Mouse (Mus musculus) liver, postnatal 0 days (tissue): Measurements from ENCODE around the gene Coro2a. TPM values are rescaled to one million over a fixed set of nuclear protein-coding genes. Genes with fewer than 3 reads are reported as not detected.

Experiments
- ATAC-seq: fragments of 200-750 bp; cut with Nextera tagmentation; 2 replicates; pipeline ENCODE4 v1.8.0; 2017; ENCODE audit warnings: mild to moderate bottlenecking, moderate library complexity
- DNase-seq: peaks from one replicate; pipeline ENCODE4 v3.0.0-alpha.2; 2016
- H3K27ac ChIP-seq: fragments of 300-500 bp; sonication (generic); 2 replicates; pipeline ENCODE4 v1.5.1; 2014; ENCODE audit warnings: antibody characterized with exemption, moderate library complexity, mild to moderate bottlenecking, low read depth
- H3K27me3 ChIP-seq: fragments of 300-500 bp; sonication (generic); 2 replicates; pipeline ENCODE4 v1.6.1; 2014; ENCODE audit warnings: low read length, control low read depth, mixed read lengths; ENCODE audit not compliant: insufficient read depth
- H3K36me3 ChIP-seq: fragments of 300-500 bp; sonication (generic); replicated peaks from 2 replicates; pipeline ENCODE4 v1.6.1; 2014; ENCODE audit warnings: mild to moderate bottlenecking, control low read depth, low read length, moderate library complexity, mixed read lengths; ENCODE audit not compliant: insufficient read depth
- H3K4me1 ChIP-seq: fragments of 300-500 bp; sonication (generic); 2 replicates; pipeline ENCODE4 v1.6.1; 2014; ENCODE audit warnings: antibody characterized with exemption, mild to moderate bottlenecking, control low read depth; ENCODE audit not compliant: insufficient read depth
- H3K4me2 ChIP-seq: fragments of 300-500 bp; sonication (generic); 2 replicates; pipeline ENCODE4 v1.6.1; 2014; ENCODE audit warnings: low read depth, mild to moderate bottlenecking, low read length, moderate library complexity, mixed read lengths
- H3K4me3 ChIP-seq: fragments of 300-500 bp; sonication (generic); 2 replicates; pipeline ENCODE4 v1.5.1; 2014; ENCODE audit warnings: low read depth, low read length
- H3K9ac ChIP-seq: fragments of 300-500 bp; sonication (generic); replicated peaks from 2 replicates; pipeline ENCODE4 v1.6.1; 2014; ENCODE audit warnings: mild to moderate bottlenecking, moderate library complexity
- H3K9me3 ChIP-seq: fragments of 300-500 bp; sonication (generic); 2 replicates; pipeline ENCODE4 v1.6.1; 2016; ENCODE audit warnings: mild to moderate bottlenecking, control low read depth, low read length, mixed read lengths
- CTCF ChIP-seq: sonication (generic); IDR thresholded peaks from 2 replicates; pipeline ENCODE4 v1.5.1; 2016; ENCODE audit warnings: antibody characterized with exemption, low read depth
- EP300 ChIP-seq: IDR thresholded peaks from 2 replicates; pipeline ENCODE4 v1.6.1; 2016; ENCODE audit warnings: antibody characterized with exemption, low read depth, mild to moderate bottlenecking
- whole genome bisulfite sequencing: fragments of 180-500 bp; shearing (Covaris S2); extraction: QIAGEN DNeasy Blood & Tissue Kit; methylation state at CpG from one replicate; pipeline ENCODE4 v1.1.7; 2014; ENCODE audit not compliant: insufficient replicate concordance; 5-methylcytosine and 5-hydroxymethylcytosine counted together
- polyA plus RNA-seq: library from polyadenylated mRNA; unstranded; fragments of >200 nt; fragmentation: Nextera tagmentation; extraction: Ambion mirVana; gene quantifications from 2 replicates; pipeline ENCODE4 v1.2.1, GENCODE M21; 2015

Gene Coro2a
- polyA plus RNA-seq, 1 experiment from 2014 or later = 2.2 TPM

DNA sequence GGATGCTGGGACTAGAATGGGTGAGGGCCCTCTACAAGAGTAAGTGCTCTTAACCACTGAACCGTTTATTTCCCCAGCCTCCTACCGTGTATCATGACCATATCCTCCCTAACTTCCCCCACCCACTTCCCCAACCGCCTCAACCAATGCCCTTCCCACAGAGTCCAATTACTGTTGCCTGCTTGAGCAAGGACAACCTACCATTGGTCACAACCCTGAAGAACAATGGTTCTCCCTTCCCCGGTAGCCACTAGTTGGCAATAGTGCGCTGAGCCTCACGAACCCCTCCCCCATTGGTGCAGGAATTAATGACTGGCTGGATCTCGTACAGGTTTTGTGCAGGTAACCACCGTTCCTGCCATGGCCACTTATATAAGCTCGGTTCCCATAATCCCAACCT is 28.4 kb upstream of the Coro2a start:
- WGBS = 27% methylated on average over 9 of the region's 9 CpGs
- ATAC-seq (peak; percentile 72), DNase-seq (peak; percentile 54)

DNA sequence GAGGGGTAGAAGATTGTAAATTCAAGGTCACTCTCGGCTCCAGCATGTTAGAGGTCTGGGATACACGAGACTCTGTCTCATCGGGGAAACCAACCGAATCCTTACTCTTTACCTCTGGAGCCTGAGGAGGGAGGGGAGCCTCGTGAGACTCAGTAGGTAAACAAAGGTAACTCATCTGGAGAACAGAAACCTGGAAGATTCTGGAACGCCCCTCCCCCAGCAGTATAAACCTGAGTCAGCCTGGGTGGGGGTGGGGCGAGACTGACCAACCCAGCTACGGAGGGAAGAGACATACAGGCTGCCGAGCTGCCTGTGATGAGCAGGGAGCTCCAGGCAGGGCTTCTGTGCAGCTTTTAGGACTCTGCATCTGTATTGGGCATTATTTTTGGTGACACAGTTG is 26.9 kb upstream of the Coro2a start:
- H3K9ac ChIP-seq = no peak overlapping the region
- no peak overlapping the region for H3K27ac ChIP-seq
- DNase-seq (no peak), ATAC-seq (no peak)
- no peaks in the 10 kb centered on the region for H3K9me3 ChIP-seq
- no peaks in the 10 kb centered on the region for H3K27me3 ChIP-seq
- WGBS = 49% methylated on average over 9 of the region's 9 CpGs
- no peak overlapping the region for H3K4me2 ChIP-seq
- H3K4me1 ChIP-seq = peaks cover 8% of the 10 kb centered on the region; the same call in 1 of the 2 replicates
- H3K36me3 ChIP-seq = no peaks in the 10 kb centered on the region
- TF ChIP-seq CTCF (no peak), EP300 (no peak)
- no peak overlapping the region for H3K4me3 ChIP-seq

More for the DNA sequence above, 28.4 kb upstream of the Coro2a start:
- Histone ChIP-seq H3K27ac (peak overlapping the region; percentile 52), H3K9ac (no peak overlapping the region), H3K4me2 (no peak overlapping the region), H3K4me1 (peaks cover 8% of the 10 kb centered on the region; the same call in 1 of the 2 replicates), H3K36me3 (no peaks in the 10 kb centered on the region), H3K27me3 (no peaks in the 10 kb centered on the region), H3K9me3 (no peaks in the 10 kb centered on the region), H3K4me3 (no peak overlapping the region)
- TF ChIP-seq EP300 (no peak), CTCF (peak; percentile 51)

DNA sequence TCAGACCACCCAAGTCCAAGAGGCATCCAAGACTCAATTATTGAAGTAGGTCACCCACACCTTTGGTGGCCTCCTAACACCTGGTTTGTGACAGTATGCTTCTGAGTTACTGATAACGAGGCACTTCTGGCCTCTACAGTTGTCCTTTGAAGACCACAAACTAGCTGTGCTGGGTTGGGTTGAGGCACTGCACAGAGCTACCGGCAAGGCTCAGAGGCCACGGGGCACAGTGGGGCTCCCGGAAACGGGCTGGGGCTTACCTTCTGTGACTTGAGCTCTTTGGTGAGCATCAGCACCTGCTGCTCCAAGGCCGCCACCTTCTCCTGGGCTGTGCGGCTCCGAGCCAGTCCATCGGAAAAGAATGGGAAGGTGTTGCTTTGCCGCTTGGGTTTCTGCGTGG is 26.1 kb upstream of the Coro2a start:
- DNase-seq (no peak), ATAC-seq (no peak)
- TF ChIP-seq CTCF = no peak
- TF ChIP-seq EP300 = no peak
- H3K27ac ChIP-seq = no peak overlapping the region
- H3K36me3 ChIP-seq = no peaks in the 10 kb centered on the region
- 74% methylated on average over 11 of the region's 11 CpGs for WGBS
- H3K9me3 ChIP-seq = no peaks in the 10 kb centered on the region
- H3K4me2 ChIP-seq = no peak overlapping the region
- H3K9ac ChIP-seq = no peak overlapping the region
- H3K4me1 ChIP-seq = peaks cover 8% of the 10 kb centered on the region; the same call in 1 of the 2 replicates
- H3K4me3 ChIP-seq = no peak overlapping the region
- H3K27me3 ChIP-seq = no peaks in the 10 kb centered on the region

DNA sequence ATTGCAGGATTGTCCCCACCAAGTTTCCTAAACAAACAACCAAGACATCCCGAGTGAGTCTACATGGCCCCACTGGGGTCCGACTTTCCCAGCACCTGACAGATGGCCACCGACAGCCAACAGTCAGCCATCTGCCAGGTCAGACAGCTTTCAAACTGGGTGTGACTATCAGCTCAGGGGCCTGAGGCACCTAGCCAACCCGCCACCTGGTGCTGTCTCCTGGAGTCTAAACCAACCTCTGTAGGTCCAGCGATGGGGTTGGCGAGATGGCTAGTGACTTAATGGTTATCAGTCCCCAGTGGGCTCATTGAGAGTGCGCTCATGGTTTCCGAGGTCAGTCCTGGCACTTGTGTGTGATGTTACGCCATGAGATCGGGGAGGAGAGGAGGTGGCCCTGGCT is 23.1 kb upstream of the Coro2a start:
- Histone ChIP-seq H3K4me2 (no peak overlapping the region), H3K9ac (no peak overlapping the region), H3K4me3 (no peak overlapping the region), H3K36me3 (no peaks in the 10 kb centered on the region), H3K4me1 (peaks cover 7% of the 10 kb centered on the region), H3K9me3 (no peaks in the 10 kb centered on the region), H3K27ac (no peak overlapping the region), H3K27me3 (no peaks in the 10 kb centered on the region)
- WGBS = 75% methylated on average over 10 of the region's 10 CpGs
- DNase-seq = no peak
- TF ChIP-seq CTCF (no peak), EP300 (no peak)
- ATAC-seq = no peak

DNA sequence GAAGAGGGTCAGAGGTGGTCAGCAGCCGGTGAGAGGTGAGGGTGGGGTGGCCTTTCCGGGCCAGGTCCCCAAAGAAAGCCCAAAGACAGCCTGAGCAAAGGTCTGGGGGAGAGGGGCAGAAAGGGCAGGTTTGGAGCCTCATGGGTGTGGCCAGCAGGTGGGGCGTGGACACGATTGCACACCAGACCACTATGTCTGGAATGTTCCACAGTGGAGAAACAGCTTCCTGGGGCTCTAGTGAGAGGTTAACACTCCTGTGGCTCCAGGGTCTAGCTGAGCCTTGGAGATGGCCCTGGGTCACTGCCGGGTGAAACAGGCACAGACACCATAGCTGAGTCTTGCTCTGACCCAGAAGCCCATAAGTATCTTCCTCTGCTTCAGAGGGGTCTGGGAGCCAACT is 21.0 kb upstream of the Coro2a start:
- Histone ChIP-seq H3K9ac (no peak overlapping the region), H3K27me3 (no peaks in the 10 kb centered on the region), H3K27ac (no peak overlapping the region), H3K4me1 (peaks cover 7% of the 10 kb centered on the region; the same call in 1 of the 2 replicates), H3K36me3 (no peaks in the 10 kb centered on the region), H3K4me3 (no peak overlapping the region), H3K4me2 (no peak overlapping the region), H3K9me3 (no peaks in the 10 kb centered on the region)
- WGBS = 78% methylated on average over 5 of the region's 5 CpGs
- DNase-seq (no peak), ATAC-seq (no peak)
- TF ChIP-seq CTCF (no peak), EP300 (no peak)

DNA sequence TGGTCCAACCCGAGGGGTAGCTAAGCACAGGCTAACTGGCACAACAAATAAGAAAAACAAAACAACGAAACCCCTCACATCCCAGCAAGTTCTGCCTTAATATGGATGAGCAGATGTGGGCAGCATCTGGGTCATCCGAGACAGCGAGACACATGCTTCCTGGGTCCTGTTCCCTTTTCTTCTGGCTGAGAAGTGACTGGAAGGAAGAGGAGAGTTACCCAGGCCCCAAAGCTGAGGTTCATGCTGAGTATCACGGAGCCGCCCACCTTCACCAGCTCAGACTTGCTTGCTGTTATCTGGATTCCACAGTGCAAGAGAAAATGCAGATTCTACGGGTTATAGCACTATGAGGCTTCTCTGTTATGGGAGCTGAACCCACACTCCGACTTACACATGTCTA is 18.9 kb upstream of the Coro2a start:
- H3K4me2 ChIP-seq = peak overlapping the region; percentile 38; the same call in 1 of the 2 replicates
- H3K4me3 ChIP-seq = no peak overlapping the region
- no peaks in the 10 kb centered on the region for H3K36me3 ChIP-seq
- no peaks in the 10 kb centered on the region for H3K27me3 ChIP-seq
- no peak overlapping the region for H3K27ac ChIP-seq
- no peak overlapping the region for H3K9ac ChIP-seq
- ATAC-seq (no peak), DNase-seq (no peak)
- TF ChIP-seq CTCF (no peak), EP300 (no peak)
- H3K9me3 ChIP-seq = no peaks in the 10 kb centered on the region
- H3K4me1 ChIP-seq = peaks cover 5% of the 10 kb centered on the region; the same call in 1 of the 2 replicates
- 55% methylated on average over 8 of the region's 8 CpGs for WGBS

- no peaks in the 10 kb centered on the region for H3K9me3 ChIP-seq
- no peaks in the 10 kb centered on the region for H3K36me3 ChIP-seq
- H3K4me2 ChIP-seq = peak overlapping the region; percentile 38
- ATAC-seq (0 out of 2 replicates have a peak, but pooled peaks have one; percentile 33), DNase-seq (peak; percentile 63)
- 21% methylated on average over 23 of the region's 23 CpGs for WGBS
- no peak overlapping the region for H3K9ac ChIP-seq
- H3K27me3 ChIP-seq = no peaks in the 10 kb centered on the region
- no peak overlapping the region for H3K27ac ChIP-seq
- TF ChIP-seq EP300 = no peak
- peak; percentile 66 for TF ChIP-seq CTCF
- peaks cover 4% of the 10 kb centered on the region; the same call in 1 of the 2 replicates for H3K4me1 ChIP-seq
- no peak overlapping the region for H3K4me3 ChIP-seq
Measured at GRCm38 (mm10) chr4:46620330-46620729, 18.3 kb upstream of the Coro2a start.
